Mouse (Mus musculus) adrenal gland, adult 2 months (tissue): ENCODE results near the gene Mgme1. TPM values are rescaled to one million over a fixed set of nuclear protein-coding genes. Genes with fewer than 3 reads are reported as not detected.

Source experiments
- DNase-seq: peaks from one replicate; pipeline ENCODE4 v3.0.0; 2021
- polyA plus RNA-seq: library from polyadenylated mRNA; depleted of rRNA; stranded (reverse); fragments of >200 nt; gene quantifications from 2 replicates; pipeline ENCODE4 v1.2.3, GENCODE M21; 2012
- total RNA-seq, 2 experiments: library from RNA; stranded (reverse); gene quantifications; 2 replicates each; pipeline ENCODE4 v1.2.3; 2021

Gene Mgme1
- total and polyA plus RNA-seq, 3 experiments, result 4.6 to 22.7 (median 22.3) TPM

DNA sequence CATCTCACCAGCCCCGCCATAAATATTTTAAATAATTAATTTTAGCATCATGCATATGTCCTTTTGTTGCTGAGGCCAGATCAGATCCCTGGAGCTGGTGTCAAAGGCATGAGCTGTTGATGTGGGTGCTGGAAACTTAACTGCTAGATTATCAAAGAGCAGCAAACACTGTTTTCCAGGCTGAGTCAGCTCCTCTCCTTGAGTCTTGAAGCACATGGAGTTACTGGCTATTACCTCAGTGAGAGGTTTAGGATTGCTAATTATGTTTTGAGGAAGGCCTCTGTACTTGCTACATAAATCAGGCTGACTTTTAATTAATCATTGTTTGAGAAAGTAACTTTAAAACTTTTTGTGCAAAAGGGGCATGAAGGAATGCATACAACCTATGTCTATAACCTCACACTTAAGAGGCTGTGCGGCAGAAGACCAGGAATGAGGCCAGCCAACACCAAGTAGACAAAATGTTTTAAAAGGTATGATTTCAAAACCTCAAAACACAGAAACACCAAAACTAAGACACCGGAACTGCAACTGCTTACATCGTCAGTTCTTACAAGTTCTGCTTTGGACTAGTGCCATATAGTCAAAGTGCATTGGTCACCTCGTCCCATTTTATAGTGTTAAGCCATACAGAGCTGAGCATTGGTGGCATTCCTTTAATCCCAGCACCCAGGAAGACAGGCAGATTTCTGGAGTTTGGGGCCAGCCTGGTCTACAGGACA is 5.9 kb upstream of the Mgme1 start:
- no peak for DNase-seq

- no peak for DNase-seq
These were observed 5.4 kb upstream of the Mgme1 start for GRCm38 (mm10) chr2:144265120-144265488.

- no peak for DNase-seq
These were observed 4.4 kb upstream of the Mgme1 start for GRCm38 (mm10) chr2:144265916-144266683.

GRCm38 (mm10) chr2:144267004-144267730 is 3.3 kb upstream of the Mgme1 start:
- no peak for DNase-seq

DNA sequence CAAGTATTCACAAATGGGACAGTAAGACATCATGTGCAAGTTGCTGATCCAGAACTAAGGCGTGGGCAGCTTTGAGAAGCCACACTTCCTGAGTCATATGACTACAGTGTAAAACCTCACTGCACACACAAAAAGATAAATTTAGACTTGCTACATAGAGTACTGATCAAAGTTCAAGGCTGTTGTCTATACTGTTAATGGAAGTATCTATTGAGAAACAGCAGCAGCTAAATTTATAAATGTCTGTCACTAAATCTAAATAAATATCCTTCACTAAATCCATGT is 2.8 kb upstream of the Mgme1 start:
- DNase-seq, result no peak

DNA sequence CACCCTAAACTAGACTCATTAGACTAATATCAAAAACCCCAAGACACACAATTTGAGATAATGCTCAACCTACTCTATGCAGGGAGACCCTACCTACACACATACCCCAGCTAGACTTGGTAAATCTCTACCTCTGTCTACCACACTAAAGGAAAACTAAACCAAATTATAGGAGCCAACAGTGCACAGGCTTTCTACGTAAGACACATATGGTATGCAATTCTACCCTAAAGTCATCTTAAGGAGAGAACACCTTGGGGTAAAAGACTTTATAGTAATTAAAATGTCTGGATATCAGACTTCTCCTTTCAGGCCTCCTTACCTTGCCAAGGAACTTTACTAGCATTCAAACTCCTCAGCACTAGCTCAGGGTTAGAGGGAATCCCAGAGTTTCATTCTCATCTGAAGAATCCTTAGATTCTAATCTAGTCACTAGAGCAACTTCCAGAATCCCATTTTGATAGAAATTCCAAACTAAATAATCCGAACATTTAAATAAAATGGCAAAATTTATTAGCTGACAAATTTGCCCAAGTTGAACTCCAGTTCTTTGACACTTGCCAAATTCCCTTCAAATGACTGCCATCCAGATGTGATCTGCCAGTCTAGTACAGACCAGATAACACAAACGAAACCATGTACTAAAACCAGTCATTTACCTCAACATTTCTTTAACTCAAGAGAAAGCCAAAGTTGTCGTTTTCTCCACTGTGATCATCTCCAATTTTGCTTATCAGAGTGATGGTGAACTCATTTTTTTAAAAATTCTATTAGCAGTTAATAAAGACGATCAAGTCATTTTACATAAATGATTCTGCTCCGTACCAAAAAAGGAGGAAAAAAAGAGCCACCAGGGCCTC is 1.8 kb upstream of the Mgme1 start:
- no peak for DNase-seq

GRCm38 (mm10) chr2:144269306-144269650 is 1.2 kb upstream of the Mgme1 start:
- no peak for DNase-seq

- no peak for DNase-seq
These were observed 586 bp upstream of the Mgme1 start for GRCm38 (mm10) chr2:144269679-144270475.

GRCm38 (mm10) chr2:144272088-144272487 is 1.6 kb downstream of the Mgme1 start:
- DNase-seq, result no peak

DNA sequence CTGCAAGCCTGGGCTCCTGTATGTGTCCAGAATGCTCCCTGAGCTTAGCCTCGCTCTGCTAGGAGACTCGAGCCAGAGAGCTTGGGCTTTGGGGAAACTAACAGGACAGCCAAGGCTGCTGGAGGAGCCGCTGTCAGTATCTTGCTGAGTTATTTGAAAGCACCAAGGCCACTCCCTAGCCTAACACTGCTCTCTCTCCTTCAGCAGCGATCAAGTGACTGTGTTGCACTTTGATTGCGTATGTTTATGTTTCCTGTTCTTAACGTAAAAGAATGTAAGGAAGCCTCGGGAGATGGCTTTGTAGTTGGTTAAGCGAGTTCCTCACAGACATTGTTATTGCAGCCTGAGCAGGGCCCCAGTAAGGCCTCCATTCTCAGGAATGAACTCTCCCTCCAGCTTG is 4.3 kb downstream of the Mgme1 start:
- DNase-seq, result peak; percentile 74

DNA sequence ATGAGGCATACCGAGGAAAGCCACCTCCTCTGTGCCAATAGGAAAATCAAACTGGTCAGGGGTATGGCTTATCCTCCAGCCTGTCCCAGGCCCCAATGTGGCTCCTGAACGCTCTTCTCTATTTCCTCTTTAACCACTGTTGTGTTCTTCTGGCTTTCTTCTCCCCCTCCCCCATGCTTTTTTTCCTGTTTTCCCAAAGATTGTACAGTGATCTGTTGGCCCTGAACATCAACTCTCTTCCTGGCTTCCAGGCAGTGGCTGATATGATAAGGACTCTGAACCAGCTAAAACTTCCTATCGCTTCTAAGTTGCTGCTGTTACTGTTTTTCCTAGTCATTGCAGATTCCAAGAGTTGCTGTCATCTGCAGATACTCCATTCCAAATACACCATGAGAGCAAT is 6.4 kb downstream of the Mgme1 start:
- no peak for DNase-seq

GRCm38 (mm10) chr2:144279742-144280141 is 9.3 kb downstream of the Mgme1 start:
- peak; percentile 94 for DNase-seq

GRCm38 (mm10) chr2:144280568-144280967 is 10.1 kb downstream of the Mgme1 start:
- no peak for DNase-seq

GRCm38 (mm10) chr2:144281417-144281816 is 11.0 kb downstream of the Mgme1 start:
- DNase-seq, result no peak

- no peak for DNase-seq
These were observed 19.9 kb downstream of the Mgme1 start for GRCm38 (mm10) chr2:144290321-144290720.

DNA sequence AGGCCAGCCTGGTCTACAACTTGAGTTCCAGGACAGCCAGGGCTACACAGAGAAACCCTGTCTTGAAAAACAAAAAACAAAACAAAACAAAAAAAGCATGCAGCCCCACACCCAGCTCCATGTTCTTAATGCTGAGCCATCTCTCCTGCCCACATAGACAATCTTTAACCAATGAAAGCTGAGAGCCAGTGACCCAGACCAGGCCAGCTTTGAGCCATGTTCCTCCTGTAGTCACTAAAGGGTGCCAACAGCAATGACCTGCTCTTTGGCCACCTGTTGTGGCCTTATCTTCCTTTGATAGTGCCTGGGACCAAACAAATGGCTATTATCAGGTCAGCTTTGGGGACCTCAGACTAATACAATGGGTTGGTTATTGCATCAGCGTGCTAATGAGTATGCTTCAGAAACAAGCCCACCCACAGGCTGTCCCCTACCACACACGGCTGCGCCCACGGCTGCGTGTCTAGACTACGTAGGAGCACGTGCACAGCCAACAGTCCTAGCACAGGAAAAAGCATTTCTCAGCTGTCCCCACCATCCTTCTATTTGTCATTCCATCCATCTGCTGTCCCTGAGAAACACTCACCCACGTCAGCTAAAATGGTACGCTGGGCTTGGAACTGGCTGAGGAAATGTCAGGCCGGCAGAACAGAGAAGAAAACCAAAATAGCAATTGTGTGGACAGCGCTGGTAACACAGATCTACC is 21.3 kb downstream of the Mgme1 start:
- no peak for DNase-seq

- DNase-seq, result peak; percentile 20
These were observed 24.8 kb downstream of the Mgme1 start for GRCm38 (mm10) chr2:144295145-144295735.

GRCm38 (mm10) chr2:144299749-144300669 is 29.5 kb downstream of the Mgme1 start:
- peak; percentile 59 for DNase-seq

DNA sequence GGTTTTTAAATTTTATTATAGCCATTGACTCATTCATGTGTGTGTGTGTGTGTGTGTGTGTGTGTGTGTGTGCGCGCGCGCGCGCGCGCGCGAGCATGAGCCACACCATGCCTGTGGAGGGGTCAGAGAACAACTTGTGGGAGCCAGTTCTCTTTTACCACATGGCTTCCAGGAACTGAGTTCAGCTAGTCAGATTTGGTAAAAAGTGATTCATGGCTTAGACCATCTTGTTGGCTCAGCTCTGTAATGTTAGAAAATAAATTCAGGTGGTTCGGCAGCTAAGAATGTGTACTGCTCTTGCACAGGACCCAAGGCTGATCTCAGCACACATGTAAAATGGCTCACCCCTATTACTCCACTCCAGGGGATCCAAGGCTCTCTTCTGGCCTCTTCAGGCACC is 30.6 kb downstream of the Mgme1 start:
- no peak for DNase-seq
